Mouse (Mus musculus) inflammation-experienced regulatory T-cells (primary cell): ENCODE measurements around the gene Gpr19. TPM values are rescaled to one million over a fixed set of nuclear protein-coding genes. Genes with fewer than 3 reads are reported as not detected.

Experiments used
- polyA plus RNA-seq, 2 experiments: library from polyadenylated mRNA; unstranded; fragments of 100-300 nt; shearing (Covaris generic); gene quantifications; one replicate each; pipeline ENCODE4 v1.2.1; 2017

Gpr19 gene
- 1 to 10 TPM; 8.2 to 8.6 TPM for polyA plus RNA-seq

DNA sequence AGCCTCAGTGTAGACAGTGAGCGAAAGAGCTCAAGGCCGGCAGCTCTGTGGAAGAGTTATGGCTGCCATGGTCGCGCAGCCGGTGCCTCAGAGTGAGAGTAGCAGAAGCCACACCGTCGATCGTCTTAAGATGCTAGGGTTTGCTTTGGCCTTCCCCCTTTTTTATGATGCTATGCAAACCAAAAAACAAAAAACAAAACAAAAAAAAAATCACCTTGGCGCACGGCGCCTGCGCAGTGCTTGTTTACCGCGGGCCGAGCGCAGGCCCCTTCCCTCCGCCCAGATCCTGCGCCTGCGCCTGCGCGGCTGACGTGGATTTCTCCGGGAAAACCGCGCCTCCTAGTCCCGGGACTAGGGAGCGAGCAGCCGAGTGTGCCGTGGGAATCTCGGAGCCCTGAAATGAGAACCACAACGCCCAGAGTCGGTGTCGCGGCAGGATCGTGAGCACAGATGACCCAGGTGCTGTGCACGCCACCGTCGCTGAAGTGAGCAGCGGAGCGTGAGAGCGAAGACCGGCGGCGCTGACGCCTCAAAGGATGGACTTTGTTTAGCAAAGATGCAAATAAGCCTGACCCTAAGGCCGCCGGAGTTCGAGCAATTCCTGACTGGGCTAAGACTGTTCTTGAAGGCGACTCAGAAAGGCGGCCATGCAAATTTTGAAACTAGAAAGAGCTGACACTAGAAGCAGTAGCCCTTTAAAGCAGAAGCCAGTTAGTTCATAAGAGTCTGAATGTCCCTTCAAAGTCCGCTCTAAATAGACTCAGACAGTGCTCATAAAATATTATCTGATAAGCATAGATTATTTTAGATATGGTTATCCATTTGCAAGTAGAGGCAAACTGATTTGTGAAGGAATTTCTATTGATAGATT is at the start of gene Gpr19:
Gene Gpr19 (minus strand): TSS at position 484 of the 871 bp plus-strand sequence.

DNA sequence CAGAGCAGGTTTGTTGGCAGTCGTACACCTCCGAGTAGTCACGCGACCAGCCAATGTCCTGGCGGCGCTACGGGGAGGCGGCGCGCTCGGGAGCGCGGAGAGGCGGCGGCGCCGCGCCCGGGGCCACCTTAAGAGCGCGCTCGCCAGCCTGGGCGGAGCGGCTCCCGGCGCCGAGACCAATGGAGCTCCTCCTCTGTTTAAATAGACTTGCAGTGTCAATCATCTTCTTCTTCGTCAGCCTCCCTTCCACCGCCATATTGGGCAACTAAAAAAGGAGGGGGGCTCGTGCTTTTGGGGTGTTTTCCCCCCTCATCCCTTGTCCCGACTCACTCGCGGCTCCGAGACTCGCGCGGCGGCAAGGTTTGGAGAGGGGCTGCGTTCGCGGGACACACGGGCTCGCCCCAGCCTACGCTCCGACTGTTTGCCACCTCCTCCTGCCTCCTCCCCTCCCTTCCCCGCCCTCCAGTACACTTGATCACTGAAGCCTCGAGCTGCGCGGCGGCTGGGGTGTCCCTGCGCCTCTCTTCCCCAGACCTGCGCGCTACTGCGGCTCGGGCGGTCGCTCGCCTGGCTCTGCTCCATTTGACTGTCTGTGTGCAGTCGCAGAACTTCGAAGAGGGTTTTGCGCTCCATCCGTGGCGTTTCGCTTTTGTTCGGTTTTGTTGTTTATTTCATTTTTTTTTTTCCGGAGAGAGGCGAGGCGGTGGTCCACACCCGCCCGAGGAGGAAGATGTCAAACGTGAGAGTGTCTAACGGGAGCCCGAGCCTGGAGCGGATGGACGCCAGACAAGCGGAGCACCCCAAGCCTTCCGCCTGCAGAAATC is 22.0 kb upstream of the Gpr19 start, which contains the start of gene Cdkn1b:
Gene Cdkn1b (plus strand): TSS at position 212 of the 824 bp plus-strand sequence.

GRCm38 (mm10) chr6:134829786-134830700 is 68.3 kb downstream of the Gpr19 start, which contains the start of gene Crebl2:
Crebl2 (plus strand) TSS chr6:134830154.

Other genes with a start within 250 kb of the Gpr19 start
- 1 to 10 TPM; 1.8 TPM for gene Dusp16, start 106.0 kb downstream of the Gpr19 start, polyA plus RNA-seq
- gene Crebl2, start 68.4 kb downstream of the Gpr19 start, polyA plus RNA-seq, result 10 to 100 TPM; 25.1 to 42.2 TPM
- 10 to 100 TPM; 21.2 to 31.8 TPM for gene Cdkn1b, start 21.8 kb upstream of the Gpr19 start, polyA plus RNA-seq
- under 1 TPM in 1 of 2 experiments, not detected in 1; 0.63 TPM for gene Apold1, start 83.1 kb upstream of the Gpr19 start, polyA plus RNA-seq
- gene Ddx47, start 113.0 kb upstream of the Gpr19 start, polyA plus RNA-seq, result 100 to 1,000 TPM; 132 to 156 TPM
- gene Gprc5a, start 167.1 kb upstream of the Gpr19 start, polyA plus RNA-seq, result under 1 TPM in 1 of 2 experiments, not detected in 1; 0.19 TPM
- not detected for gene Gprc5d, start 219.7 kb upstream of the Gpr19 start, polyA plus RNA-seq